Mouse (Mus musculus) liver, embryonic 13.5 days (tissue): ENCODE results near the gene Olig3. TPM values are rescaled to one million over a fixed set of nuclear protein-coding genes. Genes with fewer than 3 reads are reported as not detected.

Experiments used
- ATAC-seq: fragments of 200-750 bp; cut with Nextera tagmentation; 2 replicates; pipeline ENCODE4 v1.8.0; 2017; ENCODE audit warnings: low read depth, mild to moderate bottlenecking, moderate number of reproducible peaks, moderate library complexity
- DNase-seq: peaks from one replicate; pipeline ENCODE4 v3.0.0; 2022
- H3K27ac ChIP-seq: fragments of 300-500 bp; sonication (generic); 2 replicates; pipeline ENCODE4 v1.5.1; 2015; ENCODE audit warnings: moderate library complexity, mild to moderate bottlenecking, inconsistent platforms
- H3K27me3 ChIP-seq: fragments of 300-500 bp; sonication (generic); 2 replicates; pipeline ENCODE4 v1.6.1; 2015; ENCODE audit warnings: mild to moderate bottlenecking, inconsistent platforms
- H3K36me3 ChIP-seq: fragments of 300-500 bp; sonication (generic); 2 replicates; pipeline ENCODE4 v1.6.1; 2015; ENCODE audit warnings: mild to moderate bottlenecking, inconsistent platforms
- H3K4me1 ChIP-seq: fragments of 300-500 bp; sonication (generic); replicated peaks from 2 replicates; pipeline ENCODE4 v1.6.1; 2015; ENCODE audit warnings: inconsistent platforms
- H3K4me2 ChIP-seq: fragments of 300-500 bp; sonication (generic); 2 replicates; pipeline ENCODE4 v1.6.1; 2015; ENCODE audit warnings: inconsistent platforms, mild to moderate bottlenecking, moderate library complexity
- H3K4me3 ChIP-seq: fragments of 300-500 bp; sonication (generic); replicated peaks from 2 replicates; pipeline ENCODE4 v1.5.1; 2015; ENCODE audit warnings: mild to moderate bottlenecking, inconsistent platforms
- H3K9ac ChIP-seq: fragments of 300-500 bp; sonication (generic); 2 replicates; pipeline ENCODE4 v1.6.1; 2015; ENCODE audit warnings: mild to moderate bottlenecking, inconsistent platforms
- H3K9me3 ChIP-seq: fragments of 300-500 bp; sonication (generic); replicated peaks from 2 replicates; pipeline ENCODE4 v1.6.1; 2016; ENCODE audit warnings: inconsistent platforms
- WGBS: fragments of 180-500 bp; shearing (Covaris S2); methylation state at CpG from one replicate; pipeline ENCODE4 v1.1.7; 2015; ENCODE audit not compliant: insufficient replicate concordance; 5-methylcytosine and 5-hydroxymethylcytosine counted together
- polyA plus RNA-seq: library from polyadenylated mRNA; unstranded; fragments of >200 nt; fragmentation: Nextera tagmentation; extraction: Ambion mirVana; gene quantifications from 2 replicates; pipeline ENCODE4 v1.2.1, GENCODE M21; 2015

The Olig3 gene
- not detected in 2 replicates for polyA plus RNA-seq

DNA sequence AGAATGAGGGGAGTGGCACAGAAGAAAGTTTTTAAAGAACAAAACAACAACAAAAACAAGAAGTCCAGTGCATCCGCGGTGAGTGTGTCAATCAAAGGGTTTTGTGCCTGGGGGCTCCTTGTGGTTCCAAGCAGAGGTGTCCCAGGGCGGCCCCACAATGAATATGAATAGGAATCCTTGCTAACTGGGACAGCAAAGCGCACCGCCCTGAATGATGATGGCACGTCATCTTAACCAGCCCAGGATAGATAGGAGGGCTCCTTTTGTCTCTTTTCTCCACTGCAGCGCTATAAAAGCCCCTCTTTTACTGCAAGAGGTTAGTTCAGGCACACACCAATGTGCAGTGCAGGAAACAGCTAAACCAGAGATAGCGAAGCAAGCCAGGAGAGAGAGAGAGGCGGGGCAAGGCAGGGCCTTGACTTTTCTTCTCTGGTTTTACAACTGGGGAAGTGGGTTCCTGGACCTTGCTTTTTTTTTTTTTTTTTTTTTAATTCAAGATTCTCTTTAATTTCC is at the start of gene Olig3:
Gene Olig3, plus strand, starts transcription at position 463 of the 513 bp plus-strand sequence.
- no peak within 1 kb of the TSS for H3K4me3 ChIP-seq
- ATAC-seq (no peak), DNase-seq (no peak)
- H3K9me3 ChIP-seq, result no peaks in the 10 kb centered on the region
- under 1% methylated on average over 9 of the region's 9 CpGs for WGBS
- H3K36me3 ChIP-seq, result no peaks in the 10 kb centered on the region
- H3K9ac ChIP-seq, result no peak within 1 kb of the TSS
- no peak within 1 kb of the TSS for H3K27ac ChIP-seq
- H3K4me2 ChIP-seq, result no peak within 1 kb of the TSS
- H3K27me3 ChIP-seq, result peaks cover 98% of the 10 kb centered on the region
- no peaks in the 10 kb centered on the region for H3K4me1 ChIP-seq

DNA sequence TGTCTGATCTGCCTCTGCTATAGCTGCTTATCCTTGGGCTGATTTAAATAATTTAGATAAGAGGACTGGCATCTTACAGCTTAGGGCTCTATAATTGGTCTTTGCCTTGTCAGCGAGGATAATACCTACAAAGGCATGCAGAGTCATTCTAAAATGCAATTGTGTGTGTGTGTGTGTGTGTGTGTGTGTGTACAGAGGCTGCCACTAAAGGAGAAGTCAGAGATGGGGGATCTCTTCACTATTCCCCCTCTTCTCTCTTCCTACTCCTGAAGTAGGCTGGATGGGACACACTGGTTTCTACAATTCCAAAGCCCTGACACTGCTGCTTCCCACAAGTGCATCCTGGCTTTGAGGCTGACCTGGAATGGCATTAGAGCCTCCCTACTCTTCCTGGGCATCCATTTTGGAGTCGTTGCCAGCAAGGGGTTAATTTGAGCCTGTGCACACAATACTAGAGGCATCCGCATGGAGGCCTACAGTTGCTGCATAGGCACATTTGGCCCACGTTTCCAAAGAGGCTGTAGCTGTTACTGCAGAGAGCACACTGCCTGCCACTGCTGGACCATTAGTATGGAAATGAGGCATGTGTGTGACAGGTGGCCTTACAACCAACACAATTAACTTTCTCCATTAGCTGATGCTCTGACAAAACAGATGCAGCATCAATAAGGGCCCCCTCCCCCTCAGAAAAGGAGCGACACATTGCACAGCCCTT is 46.5 kb upstream of the Olig3 start:
- Histone ChIP-seq H3K27ac (no peak overlapping the region), H3K9ac (no peak overlapping the region), H3K9me3 (no peaks in the 10 kb centered on the region), H3K27me3 (no peaks in the 10 kb centered on the region), H3K4me3 (no peak overlapping the region), H3K4me2 (no peak overlapping the region), H3K36me3 (no peaks in the 10 kb centered on the region), H3K4me1 (no peaks in the 10 kb centered on the region)
- no peak for ATAC-seq
- 29% methylated on average over 5 of the region's 5 CpGs for WGBS
- no peak for DNase-seq

DNA sequence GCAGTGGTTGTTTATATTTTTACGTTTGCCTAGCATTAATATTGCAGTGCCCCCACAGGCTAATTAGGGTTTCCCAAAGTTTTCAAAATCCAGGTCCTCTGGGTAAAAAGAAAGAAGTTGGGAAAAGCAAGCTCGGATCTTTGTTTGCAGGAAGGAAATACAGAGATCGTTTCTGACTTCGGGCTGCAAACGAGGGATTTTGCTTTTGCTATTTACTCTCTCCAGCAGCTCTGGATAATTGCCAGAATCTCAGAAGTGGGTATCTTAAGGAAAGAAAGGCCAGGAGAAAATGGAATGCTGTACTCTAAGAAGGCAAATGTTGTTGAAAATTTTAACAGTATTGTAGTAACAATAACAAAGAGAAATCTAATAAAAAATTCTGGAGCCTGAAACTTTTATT is 45.9 kb upstream of the Olig3 start:
- DNase-seq, result no peak
- no peak for ATAC-seq
- no peaks in the 10 kb centered on the region for H3K4me1 ChIP-seq
- no peaks in the 10 kb centered on the region for H3K36me3 ChIP-seq
- 46% methylated on average over 5 of the region's 5 CpGs for whole genome bisulfite sequencing
- no peak overlapping the region for H3K9ac ChIP-seq
- no peaks in the 10 kb centered on the region for H3K27me3 ChIP-seq
- no peak overlapping the region for H3K4me3 ChIP-seq
- H3K27ac ChIP-seq, result no peak overlapping the region
- no peaks in the 10 kb centered on the region for H3K9me3 ChIP-seq
- no peak overlapping the region for H3K4me2 ChIP-seq

DNA sequence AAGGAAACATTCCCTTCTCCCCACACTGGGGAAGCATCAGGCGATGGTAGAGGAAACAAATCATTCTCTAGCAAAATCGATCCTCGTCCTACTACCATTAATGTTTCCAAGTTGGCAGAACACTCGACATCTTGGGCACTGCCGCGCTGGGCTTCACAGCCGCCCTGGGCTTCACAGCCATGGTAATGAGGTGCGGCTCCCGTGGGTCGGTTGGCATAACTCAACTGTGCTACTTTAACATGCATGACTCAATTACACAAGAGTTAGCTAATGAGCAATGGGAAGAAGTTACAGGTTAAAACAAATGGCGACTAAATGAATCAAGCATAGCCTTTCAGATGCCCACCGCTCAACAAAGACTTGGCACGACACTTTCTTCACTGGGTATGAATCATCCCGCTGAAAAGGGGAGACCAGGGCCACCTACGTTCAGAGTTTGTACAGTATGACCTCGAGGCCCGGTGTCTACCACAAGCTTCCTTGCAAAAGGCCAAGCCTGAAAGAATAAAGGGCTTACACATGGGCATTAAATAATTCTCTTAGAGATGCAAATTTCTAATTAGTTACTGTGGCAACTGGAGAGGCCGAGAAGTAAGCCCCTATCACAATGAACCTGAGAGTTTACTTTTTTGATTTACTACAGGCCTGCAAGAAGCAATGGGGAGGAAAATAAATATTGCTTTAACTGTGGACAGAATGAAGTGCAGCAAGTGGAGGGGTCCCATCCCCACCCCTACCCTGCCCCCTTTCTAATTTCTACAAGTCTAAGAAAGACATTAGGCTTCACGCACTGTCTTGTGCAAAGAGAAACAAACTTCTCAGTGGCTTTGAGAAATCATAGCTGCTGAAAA is 38.1 kb upstream of the Olig3 start:
- DNase-seq (no peak), ATAC-seq (no peak)
- no peaks in the 10 kb centered on the region for H3K9me3 ChIP-seq
- H3K4me2 ChIP-seq, result no peak overlapping the region
- no peak overlapping the region for H3K9ac ChIP-seq
- H3K36me3 ChIP-seq, result no peaks in the 10 kb centered on the region
- H3K4me3 ChIP-seq, result no peak overlapping the region
- no peaks in the 10 kb centered on the region for H3K27me3 ChIP-seq
- no peaks in the 10 kb centered on the region for H3K4me1 ChIP-seq
- 71% methylated on average over 19 of the region's 19 CpGs for WGBS
- H3K27ac ChIP-seq, result no peak overlapping the region

DNA sequence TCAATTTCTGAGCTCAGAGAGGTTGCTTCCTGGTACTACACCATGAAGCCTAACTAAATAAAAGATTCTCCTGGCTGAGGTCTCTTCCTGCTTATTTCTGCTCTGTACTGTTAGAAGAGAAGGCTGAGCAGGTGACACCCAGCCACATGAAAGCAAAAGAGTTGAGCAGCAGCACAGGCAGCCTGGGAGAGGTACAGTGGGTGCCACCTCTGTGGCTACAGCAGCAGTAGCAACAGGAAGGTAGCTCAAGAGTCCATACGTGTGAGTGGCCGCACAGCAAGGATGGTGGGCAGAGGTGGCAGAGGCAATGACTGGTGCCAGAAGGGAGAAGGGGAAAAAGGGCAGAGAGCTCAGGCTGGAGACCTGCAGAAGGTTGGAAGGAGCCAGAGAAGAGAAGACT is 34.6 kb upstream of the Olig3 start:
- no peak for ATAC-seq
- H3K4me3 ChIP-seq, result no peak overlapping the region
- DNase-seq, result no peak
- H3K9me3 ChIP-seq, result no peaks in the 10 kb centered on the region
- H3K27me3 ChIP-seq, result no peaks in the 10 kb centered on the region
- no peak overlapping the region for H3K4me2 ChIP-seq
- no peaks in the 10 kb centered on the region for H3K36me3 ChIP-seq
- H3K9ac ChIP-seq, result no peak overlapping the region
- H3K4me1 ChIP-seq, result no peaks in the 10 kb centered on the region
- no peak overlapping the region for H3K27ac ChIP-seq
- WGBS, result 79% methylated on average over 2 of the region's 2 CpGs

DNA sequence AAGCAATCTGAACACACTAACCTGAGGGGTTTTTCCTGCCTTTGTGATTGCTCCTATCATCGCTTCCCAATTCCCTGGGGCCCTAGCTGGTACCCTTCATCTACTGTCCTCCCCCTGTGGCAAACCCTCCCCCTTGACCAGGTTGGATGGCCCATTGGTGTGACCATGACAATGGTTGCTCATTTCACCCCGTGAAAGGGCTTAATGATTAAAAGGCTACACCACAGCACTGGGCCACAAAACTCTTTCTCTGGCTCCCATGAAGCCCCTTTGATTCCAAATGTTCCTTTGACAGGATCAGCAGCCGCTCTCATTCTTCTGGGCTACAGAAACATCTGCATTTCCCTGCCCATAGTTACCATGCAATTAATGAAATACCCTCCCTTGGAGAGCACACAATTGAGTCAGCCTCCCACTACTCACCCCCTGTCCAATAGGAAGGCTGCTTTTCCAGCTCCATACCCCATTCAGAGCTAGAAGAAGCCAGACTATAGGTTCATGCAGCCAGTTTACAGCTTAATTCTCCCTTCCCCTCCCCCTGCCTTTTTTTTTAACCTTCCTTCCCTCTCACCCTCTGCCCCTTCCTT is 27.0 kb upstream of the Olig3 start:
- no peaks in the 10 kb centered on the region for H3K27me3 ChIP-seq
- 41% methylated on average over 3 of the region's 3 CpGs for WGBS
- H3K9me3 ChIP-seq, result no peaks in the 10 kb centered on the region
- H3K9ac ChIP-seq, result no peak overlapping the region
- DNase-seq (no peak), ATAC-seq (no peak)
- H3K4me2 ChIP-seq, result no peak overlapping the region
- H3K36me3 ChIP-seq, result no peaks in the 10 kb centered on the region
- H3K27ac ChIP-seq, result no peak overlapping the region
- H3K4me3 ChIP-seq, result no peak overlapping the region
- H3K4me1 ChIP-seq, result no peaks in the 10 kb centered on the region

DNA sequence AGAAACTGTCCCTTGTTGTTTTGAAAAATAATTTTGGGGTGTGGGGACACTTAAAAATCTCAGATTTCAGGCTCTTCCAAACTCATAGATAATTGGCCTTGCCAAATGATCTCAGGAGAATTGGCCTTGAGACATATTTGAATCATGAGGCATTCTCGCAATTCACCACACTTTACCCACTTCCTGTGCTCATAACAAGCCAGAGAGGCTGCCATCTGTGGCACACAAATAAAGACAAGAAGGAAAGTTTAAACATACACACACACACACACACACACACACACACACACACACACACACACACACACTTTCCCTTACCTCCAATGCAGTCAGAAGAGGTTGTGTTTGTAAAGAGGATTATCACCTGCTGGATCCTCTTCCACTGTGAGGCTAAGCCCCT is 22.9 kb upstream of the Olig3 start:
- ATAC-seq (no peak), DNase-seq (no peak)
- no peak overlapping the region for H3K9ac ChIP-seq
- no peaks in the 10 kb centered on the region for H3K27me3 ChIP-seq
- H3K36me3 ChIP-seq, result no peaks in the 10 kb centered on the region
- H3K4me3 ChIP-seq, result no peak overlapping the region
- no peaks in the 10 kb centered on the region for H3K4me1 ChIP-seq
- H3K4me2 ChIP-seq, result no peak overlapping the region
- no peaks in the 10 kb centered on the region for H3K9me3 ChIP-seq
- H3K27ac ChIP-seq, result no peak overlapping the region
- WGBS, result 15% methylated on average over 1 of the region's 1 CpGs

DNA sequence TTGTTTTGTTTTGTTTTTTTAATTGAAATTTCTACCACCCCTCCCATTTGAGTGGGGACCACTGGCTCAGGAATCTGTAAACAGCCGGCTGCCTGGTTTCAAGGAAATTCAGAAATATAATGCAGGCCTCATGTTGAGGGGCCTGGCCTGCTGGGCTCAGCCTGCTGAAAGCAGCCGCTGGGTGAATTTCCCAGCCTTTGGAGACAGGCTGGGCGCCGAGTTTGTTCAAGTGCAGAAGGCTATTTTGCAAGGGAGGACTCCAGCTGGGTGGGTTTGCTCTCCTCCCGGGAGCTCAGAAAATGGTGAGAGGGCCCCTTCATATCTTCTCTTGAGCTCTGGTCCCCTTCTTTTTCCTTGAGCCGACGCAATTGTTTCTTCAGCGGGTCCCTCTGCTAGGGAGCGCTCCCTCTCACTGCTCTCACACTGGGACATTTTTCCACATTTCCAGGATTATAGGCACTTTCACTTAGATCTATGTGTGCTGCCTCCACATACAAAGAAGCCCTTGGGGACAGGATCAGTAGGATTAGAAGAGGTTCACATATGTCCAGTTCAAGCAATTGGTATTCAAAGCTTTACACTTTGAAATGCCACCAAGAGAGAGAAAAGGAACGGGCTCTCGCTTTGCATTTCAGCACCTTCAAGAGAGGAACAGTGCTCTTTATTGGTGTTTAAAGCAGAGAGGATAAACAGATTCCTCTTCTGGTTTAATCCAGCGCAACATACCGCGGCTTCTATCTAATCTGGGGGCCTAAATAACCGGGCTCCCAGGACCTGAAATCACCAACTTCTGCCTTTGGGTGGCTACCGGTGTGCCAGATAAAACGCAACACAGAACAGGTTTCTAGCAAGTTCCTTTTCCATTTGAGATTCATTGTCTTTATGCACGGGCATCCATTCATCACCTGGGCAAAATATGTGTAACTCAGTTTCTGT is 17.4 kb upstream of the Olig3 start:
- H3K4me2 ChIP-seq, result no peak overlapping the region
- 15% methylated on average over 18 of the region's 18 CpGs for WGBS
- H3K27me3 ChIP-seq, result peaks cover 12% of the 10 kb centered on the region; the same call in 1 of the 2 replicates
- no peak overlapping the region for H3K9ac ChIP-seq
- no peak for DNase-seq
- no peaks in the 10 kb centered on the region for H3K4me1 ChIP-seq
- no peak for ATAC-seq
- no peak overlapping the region for H3K27ac ChIP-seq
- no peaks in the 10 kb centered on the region for H3K9me3 ChIP-seq
- H3K36me3 ChIP-seq, result no peaks in the 10 kb centered on the region
- H3K4me3 ChIP-seq, result no peak overlapping the region

DNA sequence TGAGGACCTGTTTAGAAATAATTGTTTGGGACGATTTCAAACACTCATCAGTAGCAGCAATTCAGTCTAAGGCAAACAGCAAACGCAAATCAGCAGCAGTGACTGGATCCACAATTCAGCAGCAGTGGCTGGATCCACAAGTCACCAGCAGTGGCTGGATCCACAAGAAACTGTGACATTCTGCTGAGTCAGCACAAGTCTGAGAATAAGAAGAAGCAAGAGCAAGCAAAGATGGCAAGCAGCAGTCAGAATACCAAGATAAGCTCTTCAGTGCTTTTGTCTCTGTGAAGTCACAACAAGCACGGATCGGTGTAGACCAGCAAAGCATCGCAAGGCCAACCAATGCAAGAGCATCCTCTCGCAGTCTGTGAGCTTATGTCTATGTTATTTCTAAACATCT is 12.3 kb upstream of the Olig3 start:
- WGBS, result 70% methylated on average over 6 of the region's 6 CpGs

DNA sequence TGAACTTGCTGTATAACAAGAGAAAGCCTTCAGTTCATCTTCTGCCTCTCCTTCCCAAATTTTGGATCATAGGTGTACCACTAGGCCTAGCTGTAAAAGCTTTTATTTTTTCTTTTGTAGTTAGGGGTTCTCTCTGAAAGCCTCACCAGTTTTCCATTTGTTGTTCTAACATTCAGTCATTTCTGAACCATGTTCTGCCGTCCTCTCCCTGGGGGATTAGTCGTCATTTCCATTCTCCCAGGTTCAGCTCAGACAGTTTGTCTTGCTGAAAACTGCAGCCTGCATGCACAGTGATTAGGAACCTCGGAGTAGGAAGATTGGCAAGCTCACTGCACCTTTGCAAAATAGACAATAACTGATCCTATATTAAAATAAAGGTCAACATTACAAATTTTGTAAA is 7.0 kb upstream of the Olig3 start:
- Histone ChIP-seq H3K9me3 (no peaks in the 10 kb centered on the region), H3K27me3 (peaks cover 34% of the 10 kb centered on the region)
- ATAC-seq, result no peak

More for the DNA sequence above, 12.3 kb upstream of the Olig3 start:
- H3K27me3 ChIP-seq, result peaks cover 7% of the 10 kb centered on the region; the same call in 1 of the 2 replicates
- H3K4me2 ChIP-seq, result no peak overlapping the region
- ATAC-seq (no peak), DNase-seq (no peak)
- H3K27ac ChIP-seq, result no peak overlapping the region
- H3K9ac ChIP-seq, result no peak overlapping the region
- H3K9me3 ChIP-seq, result no peaks in the 10 kb centered on the region
- no peaks in the 10 kb centered on the region for H3K4me1 ChIP-seq
- H3K36me3 ChIP-seq, result no peaks in the 10 kb centered on the region
- no peak overlapping the region for H3K4me3 ChIP-seq

More for the DNA sequence above, 7.0 kb upstream of the Olig3 start:
- Histone ChIP-seq H3K4me2 (no peak overlapping the region), H3K4me3 (no peak overlapping the region), H3K4me1 (no peaks in the 10 kb centered on the region), H3K36me3 (no peaks in the 10 kb centered on the region), H3K27ac (no peak overlapping the region), H3K9ac (no peak overlapping the region)
- 41% methylated on average over 3 of the region's 3 CpGs for WGBS
- DNase-seq, result no peak
